Mouse (Mus musculus): ENCODE data around the gene AL732309.1.
"Not testable (repeated sequence)": the region's sequence is repeated elsewhere in the genome, so short reads cannot be mapped to it uniquely, and the experiment has no call there.

AL732309.1 gene

GRCm38 (mm10) chr2:25267746-25268309 lies 21.2 kb upstream of the AL732309.1 start:
- no peak for DNase-seq (ENCODE audit: low read depth, low spot score)

- DNase-seq (ENCODE audit: low read depth, low spot score): no peak
Observed at GRCm38 (mm10) chr2:25267241-25267640, 20.6 kb upstream of the AL732309.1 start.

- peak; percentile 71 for DNase-seq (ENCODE audit: low read depth, low spot score)
Observed at GRCm38 (mm10) chr2:25266720-25267119, 20.1 kb upstream of the AL732309.1 start.

GRCm38 (mm10) chr2:25265897-25266656 lies 19.4 kb upstream of the AL732309.1 start:
- DNase-seq (ENCODE audit: low read depth, low spot score): peak; percentile 61

- DNase-seq (ENCODE audit: low read depth, low spot score): no peak
Observed at GRCm38 (mm10) chr2:25264851-25265250, 18.2 kb upstream of the AL732309.1 start.

GRCm38 (mm10) chr2:25264286-25264660 lies 17.6 kb upstream of the AL732309.1 start:
- no peak for DNase-seq (ENCODE audit: low read depth, low spot score)

- no peak for DNase-seq (ENCODE audit: low read depth, low spot score)
Observed at GRCm38 (mm10) chr2:25263623-25264285, 17.1 kb upstream of the AL732309.1 start.

GRCm38 (mm10) chr2:25262795-25263622 lies 16.3 kb upstream of the AL732309.1 start:
- peak; percentile 80 for DNase-seq (ENCODE audit: low read depth, low spot score)

- peak; percentile 98 for DNase-seq (ENCODE audit: low read depth, low spot score)
Observed at GRCm38 (mm10) chr2:25262291-25262767, 15.7 kb upstream of the AL732309.1 start, which contains the start of gene Tprn. Gene Tprn (plus strand): TSS chr2:25262618.

- no peak for DNase-seq (ENCODE audit: low read depth, low spot score)
Observed at GRCm38 (mm10) chr2:25261870-25262269, 15.2 kb upstream of the AL732309.1 start.

- DNase-seq (ENCODE audit: low read depth, low spot score): peak; percentile 78
Observed at GRCm38 (mm10) chr2:25258887-25259286, 12.2 kb upstream of the AL732309.1 start.

- DNase-seq (ENCODE audit: low read depth, low spot score): not testable (repeated sequence)
Observed at GRCm38 (mm10) chr2:25257250-25257649, 10.6 kb upstream of the AL732309.1 start.

GRCm38 (mm10) chr2:25256443-25257109 lies 9.9 kb upstream of the AL732309.1 start:
- peak; percentile 89 for DNase-seq (ENCODE audit: low read depth, low spot score)

GRCm38 (mm10) chr2:25255284-25255779 lies 8.7 kb upstream of the AL732309.1 start, which contains the start of gene Tmem203:
Gene Tmem203 (plus strand): TSS chr2:25255439.
- peak; percentile 95 for DNase-seq (ENCODE audit: low read depth, low spot score)

GRCm38 (mm10) chr2:25252331-25252730 lies 5.7 kb upstream of the AL732309.1 start:
- peak; percentile 59 for DNase-seq (ENCODE audit: low read depth, low spot score)

GRCm38 (mm10) chr2:25244144-25244543 lies 2.5 kb downstream of the AL732309.1 start:
- DNase-seq (ENCODE audit: low read depth, low spot score): no peak

- no peak for DNase-seq (ENCODE audit: low read depth, low spot score)
Observed at GRCm38 (mm10) chr2:25243342-25243741, 3.3 kb downstream of the AL732309.1 start.

- DNase-seq (ENCODE audit: low read depth, low spot score): peak; percentile 52
Observed at GRCm38 (mm10) chr2:25242101-25242506, 4.6 kb downstream of the AL732309.1 start, which contains the start of the genes Rnf208 and Cysrt1. Gene Rnf208 (plus strand): TSS chr2:25242255. Gene Cysrt1 (minus strand): TSS chr2:25242452.

- peak; percentile 74 for DNase-seq (ENCODE audit: low read depth, low spot score)
Observed at GRCm38 (mm10) chr2:25241438-25241775, 5.3 kb downstream of the AL732309.1 start.

- peak; percentile 98 for DNase-seq (ENCODE audit: low read depth, low spot score)
Observed at GRCm38 (mm10) chr2:25240723-25241437, 5.8 kb downstream of the AL732309.1 start.
